Mouse (Mus musculus): Measurements from ENCODE around the gene Ddx31.

GRCm38 (mm10) chr2:28808841-28809240, 31.4 kb upstream of the Ddx31 start:
- TF ChIP-seq POLR2A (IDR thresholded peaks at IDR 0.05; ENCODE audit: low read depth, low read length) (no peak), CTCF (IDR thresholded peaks at IDR 0.05; ENCODE audit: extremely low read depth, insufficient read length, insufficient replicate concordance, low read depth, low read length) (no peak)
